Mouse (Mus musculus): Measurements from ENCODE around the gene Creld2.

The Creld2 gene

DNA sequence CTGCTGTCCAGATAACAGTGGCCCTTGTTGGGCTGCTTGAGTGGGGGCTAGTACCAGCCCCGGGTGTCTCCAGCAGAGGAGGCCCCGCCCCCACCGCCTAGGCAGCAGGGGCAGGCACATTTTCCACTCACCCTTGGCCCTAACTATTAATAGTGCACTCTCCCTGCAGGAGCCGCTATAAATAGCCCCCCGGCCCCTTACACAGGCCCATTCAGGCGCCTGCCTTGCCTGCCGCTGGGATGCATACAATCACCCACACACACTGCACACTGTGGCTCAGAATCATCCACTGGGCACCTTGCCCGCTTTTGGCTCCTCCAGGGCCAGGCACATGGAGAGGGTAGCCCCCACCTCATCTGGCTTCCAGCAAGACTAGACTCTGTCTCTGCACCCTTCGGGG, 19.8 kb downstream of the Creld2 start:
- ChIA-PET CTCF (interaction anchor here in 3 of 4 experiments (0.7 to 1.4 kb wide), 6 partner anchors 13 to 82 kb away, joined by 3 to 5 read pairs (median 3); partner anchors contain the start of gene Pim3 (in 2 of the 3)), POLR2A (interaction anchor here in 3 of 4 experiments (0.7 to 3.0 kb wide), 15 partner anchors 10 to 64 kb away, joined by 3 to 21 read pairs (median 4); partner anchors contain the start of gene Pim3 (in 3 of the 3))

DNA sequence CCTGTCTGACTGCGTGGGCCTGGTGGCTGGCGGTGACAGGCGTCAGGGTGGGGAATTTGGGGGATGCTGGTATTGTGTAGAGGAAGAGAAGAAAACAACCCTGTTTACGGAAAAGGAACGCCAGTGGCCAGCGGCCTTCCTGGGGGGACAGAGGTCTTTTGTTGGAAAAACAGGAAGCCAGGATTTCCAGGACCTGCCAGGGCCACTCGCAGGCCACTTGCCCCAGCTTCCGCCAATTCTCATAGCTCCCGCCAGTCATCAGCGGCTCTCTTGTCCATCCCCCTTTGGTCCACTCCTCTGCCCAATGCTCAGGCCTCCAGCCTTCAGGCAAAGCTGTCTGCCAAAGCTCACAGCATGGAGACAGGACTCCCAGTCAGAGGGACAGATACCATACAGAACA, 20.7 kb downstream of the Creld2 start:
- CTCF ChIA-PET = interaction anchor here in 3 of 4 experiments (0.9 to 1.4 kb wide), 7 partner anchors 10 to 81 kb away, joined by 3 to 7 read pairs (median 3); partner anchors contain the start of gene Pim3 (in 2 of the 3)
- POLR2A ChIA-PET = interaction anchor here in 3 of 4 experiments (1.1 to 3.3 kb wide), 10 partner anchors 10 to 66 kb away, joined by 3 to 21 read pairs (median 4); partner anchors contain the start of gene Pim3 (in 2 of the 3)

DNA sequence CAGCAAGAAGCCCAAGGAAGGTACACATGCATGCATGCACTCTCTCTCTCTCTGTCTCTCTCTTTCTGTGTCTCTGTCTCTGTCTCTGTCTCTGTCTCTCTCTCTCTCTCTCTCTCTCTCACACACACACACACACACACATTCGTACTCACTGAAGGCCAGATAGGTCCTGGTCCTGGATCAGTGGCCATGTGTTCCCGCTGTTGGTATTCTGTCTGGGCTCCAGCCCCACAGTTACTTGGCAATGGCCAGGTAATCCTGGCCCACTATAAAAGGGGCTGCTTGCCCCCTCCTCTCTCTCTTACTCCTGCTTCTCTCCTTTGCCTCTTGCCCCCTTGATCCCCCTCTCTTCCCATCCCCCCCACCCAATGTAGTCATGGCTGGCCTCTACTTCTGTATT, 21.7 kb downstream of the Creld2 start:
- CTCF ChIA-PET = interaction anchor here in 2 of 4 experiments (0.7 to 1.3 kb wide), 3 partner anchors 35 to 355 kb away, joined by 3 to 7 read pairs (median 6); partner anchors contain the start of gene Dennd6b (in 1 of the 2)
- POLR2A ChIA-PET = interaction anchor here in 3 of 4 experiments (0.7 to 3.3 kb wide), 9 partner anchors 9 to 65 kb away, joined by 3 to 20 read pairs (median 3); no protein-coding TSS in a partner anchor

DNA sequence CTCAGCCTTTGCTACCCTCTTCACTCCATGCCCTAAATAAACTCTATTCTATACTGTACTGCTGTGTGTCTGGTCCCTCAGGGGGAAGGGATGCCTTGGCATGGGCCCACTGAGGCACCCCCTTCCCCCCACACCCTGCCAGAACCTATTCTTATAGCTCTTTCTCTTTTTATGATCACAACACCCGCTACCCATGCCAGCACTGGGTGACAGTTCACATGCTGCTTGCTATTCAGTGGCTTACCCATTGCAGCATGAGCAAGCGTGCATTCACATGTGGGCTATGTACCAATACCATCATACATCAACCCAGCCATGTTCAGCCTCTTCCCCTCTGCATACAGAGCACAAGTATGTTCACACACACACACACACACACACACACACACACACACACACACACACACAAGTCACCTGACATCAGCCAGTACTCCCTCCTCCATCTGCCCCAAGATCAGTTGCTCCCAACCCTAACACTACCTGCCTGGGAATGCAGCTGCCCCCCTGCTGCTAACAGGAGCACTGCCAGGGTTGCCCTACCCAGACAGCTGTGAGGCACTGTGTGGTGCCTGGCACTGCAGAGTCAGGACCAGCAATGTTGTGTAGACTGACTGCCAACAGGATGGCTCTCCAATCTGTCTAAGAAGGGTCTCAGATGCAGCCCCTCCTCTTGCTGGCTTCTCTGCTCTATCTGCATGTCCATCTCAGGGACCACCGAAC, 22.3 kb downstream of the Creld2 start:
- ChIA-PET POLR2A (interaction anchor here in 3 of 4 experiments (0.7 to 3.3 kb wide), 10 partner anchors 8 to 73 kb away, joined by 3 to 20 read pairs (median 4); partner anchors contain the start of gene Pim3 (in 1 of the 3)), CTCF (interaction anchor here in 2 of 4 experiments (0.6 to 1.3 kb wide), 3 partner anchors 20 to 354 kb away, joined by 6 to 7 read pairs (median 6); partner anchors contain the start of gene Dennd6b (in 1 of the 2))

DNA sequence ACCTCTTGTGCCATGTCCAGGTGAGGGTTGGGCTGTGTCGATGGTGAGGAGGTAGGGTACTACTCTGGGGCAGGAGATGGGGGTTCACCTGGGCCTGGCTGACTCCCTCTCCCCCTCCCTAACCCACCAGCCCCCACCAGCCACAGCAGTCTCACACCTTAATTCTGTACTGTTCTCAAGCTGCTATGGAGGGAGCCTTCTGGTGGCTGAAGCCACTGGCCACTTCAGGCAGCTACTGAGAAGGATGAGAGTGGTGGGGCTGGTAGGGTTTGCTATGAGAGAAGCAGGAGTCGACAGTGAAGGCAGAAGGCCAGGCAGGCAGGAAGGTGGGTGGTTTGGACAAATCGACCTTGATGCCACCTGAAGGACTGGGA, 22.8 kb downstream of the Creld2 start:
- ChIA-PET POLR2A (interaction anchor here in 2 of 4 experiments (1.0 to 3.3 kb wide), 5 partner anchors 10 to 73 kb away, joined by 3 to 20 read pairs (median 4); partner anchors contain the start of gene Pim3 (in 1 of the 2)), CTCF (no interaction called here)

DNA sequence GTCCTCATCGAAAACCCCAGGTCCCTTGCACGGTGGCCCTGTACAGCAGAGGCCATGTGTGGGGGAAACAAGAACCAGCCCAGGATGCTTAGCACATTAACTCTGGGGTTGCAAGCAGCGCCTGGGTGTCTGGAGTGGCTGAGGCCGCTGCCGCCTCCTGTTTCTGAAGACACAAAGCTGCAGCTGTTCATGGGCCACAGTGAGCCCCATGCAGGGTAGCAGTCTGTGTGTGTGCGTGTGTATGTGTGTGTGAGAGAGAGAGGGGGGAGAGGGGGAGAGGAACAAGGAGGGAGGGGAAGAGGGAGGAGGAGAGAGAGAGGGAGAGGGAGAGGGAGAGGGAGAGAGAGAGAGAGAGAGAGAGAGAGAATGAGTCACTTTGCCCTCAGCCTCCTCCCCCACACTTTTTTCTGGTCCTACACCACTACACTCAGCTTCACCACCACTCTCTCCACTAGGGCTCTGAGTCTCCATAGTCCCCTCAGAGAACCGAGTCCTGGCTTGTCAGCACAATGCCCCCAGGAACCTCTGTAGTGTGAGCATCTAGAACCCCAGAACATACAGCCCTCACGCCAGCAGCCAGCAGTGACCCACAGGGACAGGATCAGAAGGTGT, 24.1 kb downstream of the Creld2 start:
- POLR2A ChIA-PET = interaction anchor here in 2 of 4 experiments (0.6 to 4.7 kb wide), 11 partner anchors 9 to 96 kb away, joined by 3 to 27 read pairs (median 4); partner anchors contain the start of gene Pim3 (in 1 of the 2)
- CTCF ChIA-PET = interaction anchor here in 1 of 4 experiments (0.9 kb wide), 1 partner anchor 33 kb away, joined by 3 read pairs; no protein-coding TSS in a partner anchor

DNA sequence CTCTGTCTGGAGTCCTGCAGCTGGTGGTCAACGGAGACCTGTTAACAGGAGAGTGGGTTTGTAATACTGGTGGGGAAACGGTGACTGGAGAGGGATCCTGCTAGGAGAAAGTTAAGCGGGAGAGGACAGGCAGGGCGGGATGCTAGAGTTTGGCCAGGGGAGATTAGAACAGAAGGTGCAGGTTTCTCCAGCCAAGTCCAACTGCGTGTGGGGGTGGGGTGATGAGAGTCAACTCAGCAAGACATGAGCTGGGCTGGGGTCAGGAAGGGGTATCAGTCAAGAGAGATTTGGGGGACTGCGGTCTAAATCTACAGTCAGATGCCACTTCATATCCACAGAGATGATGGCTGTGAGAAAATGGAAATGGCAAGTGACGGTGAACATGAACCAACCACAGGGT, 25.5 kb downstream of the Creld2 start:
- POLR2A ChIA-PET = interaction anchor here in 2 of 4 experiments (0.8 to 4.7 kb wide), 10 partner anchors 8 to 21 kb away, joined by 3 to 27 read pairs (median 6); partner anchors contain the start of gene Pim3 (in 2 of the 2)

DNA sequence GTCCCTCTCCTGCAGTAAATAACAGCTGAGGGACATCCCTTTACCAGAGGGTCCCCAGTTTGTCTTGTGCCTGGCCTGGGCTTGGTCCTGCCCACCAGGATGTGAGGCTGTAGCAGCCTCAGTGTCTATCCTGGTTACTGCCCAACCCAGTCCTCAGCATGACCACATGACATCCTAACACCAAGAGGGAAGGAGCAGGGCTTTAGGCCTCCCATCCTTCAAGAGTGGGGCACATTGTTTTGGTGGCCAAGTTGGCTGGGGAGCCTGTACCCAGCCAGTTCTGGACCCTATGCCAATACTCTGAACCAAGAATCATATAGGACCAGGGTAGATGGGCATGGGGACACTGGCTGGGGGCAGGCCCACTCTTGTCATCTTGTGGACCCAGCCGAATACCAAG, 29.2 kb downstream of the Creld2 start:
- CTCF ChIA-PET = no interaction called here
- POLR2A ChIA-PET = interaction anchor here in 3 of 4 experiments (0.7 to 9.8 kb wide), 5 partner anchors 12 to 28 kb away, joined by 3 to 199 read pairs (median 54); partner anchors contain the start of gene Pim3 (in 1 of the 3)

More for the DNA sequence above, 25.5 kb downstream of the Creld2 start:
- CTCF ChIA-PET = interaction anchor here in 3 of 4 experiments (0.8 to 1.4 kb wide), 5 partner anchors 9 to 283 kb away, joined by 3 to 5 read pairs (median 3); no protein-coding TSS in a partner anchor

DNA sequence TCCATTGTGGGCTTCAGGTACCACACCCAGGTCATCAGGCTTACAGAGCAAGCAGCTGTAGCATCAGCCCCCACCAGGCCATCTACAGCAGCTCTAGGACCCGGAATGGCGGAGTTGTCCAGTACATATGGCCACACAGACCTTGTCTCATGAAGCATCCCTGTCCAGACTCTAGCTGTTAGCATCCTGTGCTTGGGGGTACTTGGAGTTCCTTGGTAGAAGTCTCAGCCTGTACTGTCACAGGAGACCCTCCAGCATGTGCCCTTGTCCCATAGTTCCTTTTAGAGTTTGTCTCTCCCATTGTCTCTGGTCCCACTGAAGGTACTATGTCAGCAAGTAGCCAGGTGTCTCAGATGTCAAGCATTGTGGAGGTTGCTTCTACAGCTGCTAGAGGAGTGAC, 30.2 kb downstream of the Creld2 start:
- ChIA-PET CTCF (interaction anchor here in 1 of 4 experiments (1.0 to 1.1 kb wide), 2 partner anchors 9 to 12 kb away, joined by 3 read pairs; no protein-coding TSS in a partner anchor), POLR2A (interaction anchor here in 3 of 4 experiments (0.5 to 9.8 kb wide), 14 partner anchors 8 to 328 kb away, joined by 3 to 199 read pairs (median 3); partner anchors contain the start of gene Pim3 (in 3 of the 3))

DNA sequence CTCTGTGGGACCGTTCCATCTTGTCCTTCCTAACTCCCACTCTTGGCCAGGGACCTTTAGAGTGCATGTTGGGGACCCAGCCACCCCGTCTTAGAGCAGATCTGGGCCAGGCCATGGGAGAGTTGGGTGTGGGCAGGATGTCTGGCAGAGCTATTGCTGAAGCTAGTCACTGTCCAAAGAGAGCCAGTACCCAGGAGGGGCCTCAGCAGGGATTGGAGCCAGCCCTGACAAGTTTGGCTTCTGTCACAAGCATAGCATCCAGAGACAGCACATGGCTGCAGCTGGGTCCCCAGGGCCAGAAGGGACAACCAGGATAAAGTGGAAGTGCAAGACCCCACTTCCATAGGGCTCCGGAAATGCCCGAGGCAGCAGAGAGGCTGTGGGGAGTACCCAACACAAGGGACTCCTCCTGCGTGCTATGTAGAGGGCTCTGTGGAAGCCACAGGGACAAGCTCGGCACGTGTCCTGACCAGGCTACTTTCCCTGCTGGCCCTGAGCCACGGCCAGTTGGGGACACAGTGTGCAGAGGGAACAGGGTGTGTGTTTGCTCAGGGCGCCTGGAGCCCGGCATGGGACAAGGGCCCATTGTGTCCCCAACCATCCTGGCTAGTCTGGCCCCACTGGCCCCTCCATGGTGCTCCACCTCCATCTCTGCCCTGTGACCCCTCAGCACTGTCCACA, 30.8 kb downstream of the Creld2 start:
- POLR2A ChIA-PET = interaction anchor here in 3 of 4 experiments (0.5 to 9.8 kb wide), 19 partner anchors 9 to 327 kb away, joined by 3 to 199 read pairs (median 4); partner anchors contain the start of gene Pim3 (in 3 of the 3)
- CTCF ChIA-PET = interaction anchor here in 2 of 4 experiments (1.0 to 1.3 kb wide), 4 partner anchors 10 to 278 kb away, joined by 3 to 4 read pairs (median 3); partner anchors contain the start of gene Hdac10 (in 1 of the 2)

DNA sequence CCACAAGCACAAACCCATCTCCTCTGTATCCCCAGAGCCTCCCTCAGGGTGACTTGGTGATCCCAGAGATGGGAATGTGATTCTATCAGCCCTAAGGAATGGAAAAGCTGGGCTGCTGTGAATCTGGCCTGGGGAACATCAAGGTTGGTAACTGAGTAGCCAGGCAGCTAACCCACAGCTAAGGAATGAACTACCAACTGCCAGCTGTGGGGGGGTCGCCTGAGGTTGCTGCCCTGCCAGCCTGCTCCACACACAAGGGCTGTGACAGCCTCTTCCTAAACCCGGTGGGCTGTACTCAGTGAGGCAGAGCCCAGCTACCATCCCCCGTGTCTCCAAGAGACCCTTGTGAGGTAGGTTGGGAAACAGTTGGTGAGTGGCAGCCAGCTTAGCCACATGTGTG, 31.6 kb downstream of the Creld2 start:
- ChIA-PET POLR2A (interaction anchor here in 3 of 4 experiments (0.7 to 9.8 kb wide), 11 partner anchors 11 to 55 kb away, joined by 3 to 199 read pairs (median 4); partner anchors contain the start of gene Pim3 (in 3 of the 3)), CTCF (interaction anchor here (0.5 to 2.4 kb wide), 7 partner anchors 12 to 1216 kb away, joined by 3 to 10 read pairs (median 5); partner anchors contain the start of gene Hdac10 (in 1 of the 4))

DNA sequence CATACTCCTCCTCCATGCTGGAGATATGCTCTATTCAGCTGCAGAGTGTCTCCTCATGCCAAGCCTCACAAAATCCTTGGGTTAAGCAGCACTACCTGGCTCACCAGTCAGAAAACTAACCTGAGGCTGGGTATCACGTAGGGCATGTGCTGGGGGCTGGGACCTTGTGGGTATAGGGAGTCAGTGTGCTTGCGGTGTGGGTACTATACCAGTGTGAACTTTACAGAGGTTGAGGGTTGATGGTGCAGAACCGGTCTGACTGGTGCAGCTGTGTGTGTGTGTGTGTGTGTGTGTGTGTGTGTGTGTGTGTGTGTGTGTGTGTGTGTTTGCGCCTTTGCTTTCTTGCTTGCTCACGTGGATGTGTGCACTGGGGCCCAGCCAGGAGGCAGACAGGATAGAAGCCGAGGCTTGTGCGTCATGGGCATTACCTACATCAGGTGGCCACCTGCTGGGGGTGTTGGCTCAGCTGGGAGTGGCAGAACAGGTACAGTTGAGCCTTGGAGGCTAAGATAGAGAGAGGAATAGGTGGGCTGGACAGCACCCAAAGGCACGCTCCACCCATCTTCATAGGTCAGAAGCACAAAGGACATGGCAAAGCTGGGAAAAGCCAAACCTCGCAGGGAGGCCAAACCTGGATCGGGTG, 32.2 kb downstream of the Creld2 start:
- POLR2A ChIA-PET = interaction anchor here in 3 of 4 experiments (0.8 to 9.8 kb wide), 19 partner anchors 9 to 142 kb away, joined by 3 to 199 read pairs (median 10); partner anchors contain the start of gene Pim3 (in 3 of the 3)
- CTCF ChIA-PET = interaction anchor here (0.5 to 2.7 kb wide), 9 partner anchors 13 to 1215 kb away, joined by 3 to 13 read pairs (median 5); partner anchors contain the start of gene Hdac10 (in 1 of the 4)

DNA sequence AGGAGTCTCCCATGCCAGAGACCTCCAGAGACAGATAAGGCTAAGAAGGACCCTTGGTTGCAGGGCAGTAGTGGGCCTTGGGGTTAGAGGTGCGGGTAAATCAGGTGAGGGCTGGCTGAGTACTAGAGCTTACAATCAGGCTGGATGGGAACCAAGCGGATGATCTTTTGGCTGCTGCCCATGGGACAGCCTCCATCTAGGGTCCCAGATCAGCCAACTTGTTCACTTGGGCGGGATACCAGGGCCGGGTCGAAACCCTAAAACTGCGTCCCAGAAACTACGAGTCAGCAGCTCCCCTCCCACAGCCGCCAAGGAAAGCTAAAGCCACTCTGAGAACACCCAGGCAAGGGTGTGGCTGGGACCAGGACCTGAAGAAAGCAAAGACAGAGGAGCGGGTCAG, 33.7 kb downstream of the Creld2 start:
- CTCF ChIA-PET = interaction anchor here in 2 of 4 experiments (1.1 to 2.7 kb wide), 7 partner anchors 9 to 275 kb away, joined by 3 to 13 read pairs (median 5); partner anchors contain the start of gene Pim3 (in 1 of the 2)
- POLR2A ChIA-PET = interaction anchor here (0.6 to 9.8 kb wide), 35 partner anchors 9 to 172 kb away, joined by 3 to 199 read pairs (median 7); partner anchors contain the start of genes Pim3 (in 3 of the 4) and Alg12 (in 1 of the 4)

DNA sequence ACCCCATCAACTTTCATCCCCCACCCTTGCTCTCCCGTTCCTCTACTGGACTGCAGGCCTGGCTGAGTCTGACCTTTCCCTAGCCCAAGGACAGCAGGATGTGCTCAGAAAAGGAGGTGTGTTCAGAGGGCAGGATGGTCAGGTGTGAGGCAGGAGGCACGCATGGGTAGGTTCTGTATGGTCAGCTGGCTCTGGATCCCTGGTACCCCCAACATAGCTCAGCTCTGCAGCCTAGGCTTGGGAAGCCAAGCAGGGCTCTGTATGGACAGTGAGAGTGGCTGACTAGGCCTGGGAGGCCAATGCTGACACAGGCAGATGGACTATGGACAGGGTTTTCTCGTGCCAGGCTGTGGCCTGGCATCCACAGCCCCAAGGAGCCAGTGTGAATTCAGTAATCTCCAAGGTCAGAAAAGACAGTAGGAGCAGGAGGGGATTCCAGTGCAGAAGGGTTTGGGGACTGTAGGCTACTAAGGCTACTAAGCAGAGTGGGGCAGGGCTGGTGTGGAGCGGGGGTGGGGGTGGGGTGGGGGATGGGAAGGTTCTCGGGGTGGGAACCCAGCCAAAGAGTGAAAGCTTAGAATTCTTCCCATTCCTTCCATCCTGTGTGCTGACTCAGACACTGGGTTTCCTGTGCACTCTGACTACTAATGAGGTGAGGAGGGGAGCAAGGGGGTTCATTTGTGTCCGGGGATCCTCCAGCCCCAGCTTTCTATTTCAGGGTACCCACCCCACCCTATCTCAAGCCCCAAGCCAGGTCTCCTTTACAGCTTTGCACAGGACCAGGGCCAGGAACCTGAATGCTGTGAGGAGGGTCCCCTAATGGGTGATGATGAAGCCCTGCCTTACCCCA, 34.9 kb downstream of the Creld2 start:
- CTCF ChIA-PET = interaction anchor here in 3 of 4 experiments (0.5 to 3.8 kb wide), 8 partner anchors 10 to 274 kb away, joined by 3 to 23 read pairs (median 4); no protein-coding TSS in a partner anchor
- POLR2A ChIA-PET = interaction anchor here (0.7 to 9.8 kb wide), 39 partner anchors 7 to 531 kb away, joined by 3 to 199 read pairs (median 6); partner anchors contain the start of genes Pim3 (in 3 of the 4), Alg12 (in 2 of the 4) and Creld2 (in 1 of the 4)

Measured in embryonic stem cell, embryonic (primary cell).